Mouse (Mus musculus) cortical plate, adult 2 months (tissue): ENCODE results near the gene Cfl2. TPM values are rescaled to one million over a fixed set of nuclear protein-coding genes. Genes with fewer than 3 reads are reported as not detected.
"Not testable (repeated sequence)": the region's sequence is repeated elsewhere in the genome, so short reads cannot be mapped to it uniquely, and the experiment has no call there.

Experiments used
- H3K27ac ChIP-seq: fragments of 200-500 bp; 2 replicates; pipeline ENCODE4 v1.5.1; 2012; ENCODE audit warnings: low read length, control low read depth, inconsistent platforms; ENCODE audit not compliant: insufficient read depth
- H3K4me1 ChIP-seq: fragments of 200-500 bp; 2 replicates; pipeline ENCODE4 v1.6.1; 2011; ENCODE audit warnings: low read length; ENCODE audit not compliant: control insufficient read depth, insufficient read depth
- H3K4me3 ChIP-seq: fragments of 200-500 bp; 2 replicates; pipeline ENCODE4 v1.5.1; 2011; ENCODE audit warnings: mild to moderate bottlenecking, low read length, control low read depth; ENCODE audit not compliant: insufficient read depth
- CTCF ChIP-seq: fragments of 200-500 bp; IDR thresholded peaks from 2 replicates; pipeline ENCODE4 v1.5.1; 2011; ENCODE audit warnings: mild to moderate bottlenecking, control low read depth, low read length; ENCODE audit not compliant: insufficient read depth; ENCODE audit errors: extremely low read depth
- POLR2A ChIP-seq: fragments of 200-500 bp; IDR thresholded peaks from 2 replicates; pipeline ENCODE4 v1.6.1; 2011; ENCODE audit warnings: mild to moderate bottlenecking, low read length, control low read depth; ENCODE audit not compliant: insufficient read depth; ENCODE audit errors: extremely low read depth
- polyA plus RNA-seq: library from polyadenylated mRNA; depleted of rRNA; stranded (reverse); fragments of >200 nt; gene quantifications from 2 replicates; pipeline ENCODE4 v1.2.3, GENCODE M21; 2012

Gene Cfl2
- polyA plus RNA-seq, 1 experiment: 62.0 TPM

DNA sequence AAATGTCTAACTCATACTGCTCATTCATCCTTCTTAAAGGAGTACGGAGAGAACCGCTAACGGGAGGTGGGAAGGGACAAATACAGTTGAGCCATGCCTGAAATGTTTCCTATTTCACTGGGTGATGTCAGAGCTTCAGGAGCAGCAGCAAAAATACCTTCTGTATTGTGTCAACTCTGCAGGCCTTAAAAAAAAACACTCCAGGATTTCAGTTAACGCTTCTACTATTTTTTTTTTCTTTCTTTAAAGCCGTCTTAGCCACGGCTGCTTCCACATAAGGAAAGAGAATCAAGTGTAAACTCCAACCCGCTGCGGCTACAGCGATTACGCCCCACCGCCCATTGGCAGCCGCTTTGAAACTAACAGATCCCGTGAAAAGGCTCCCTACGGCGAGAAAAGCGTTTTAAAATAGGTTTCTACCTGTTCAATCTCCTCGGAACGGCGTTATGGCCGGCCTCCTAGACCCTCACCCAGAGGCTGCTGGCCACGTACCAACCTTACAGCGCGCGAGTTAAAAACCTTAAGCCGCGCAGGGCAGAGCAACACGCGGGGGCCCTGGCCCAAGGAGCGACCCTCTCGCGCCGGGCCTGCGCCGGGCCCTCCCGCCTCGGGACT, 579 bp downstream of the Cfl2 start:
- H3K4me1 ChIP-seq: peaks cover 2% of the 10 kb centered on the region
- TF ChIP-seq POLR2A (0 out of 2 replicates have a peak, but pooled peaks have one; percentile 24), CTCF (no peak)
- H3K4me3 ChIP-seq: peak overlapping the region; percentile 90
- H3K27ac ChIP-seq: peak overlapping the region; percentile 98

- TF ChIP-seq POLR2A (no peak), CTCF (no peak)
- H3K4me1 ChIP-seq: peaks cover 2% of the 10 kb centered on the region
- no peak overlapping the region for H3K4me3 ChIP-seq
- no peak overlapping the region for H3K27ac ChIP-seq
These were observed 3.1 kb downstream of the Cfl2 start for GRCm38 (mm10) chr12:54859531-54859930.

GRCm38 (mm10) chr12:54850551-54850950, 12.1 kb downstream of the Cfl2 start:
- no peak for TF ChIP-seq POLR2A
- no peak for TF ChIP-seq CTCF
- no peak overlapping the region for H3K4me3 ChIP-seq
- H3K4me1 ChIP-seq: no peaks in the 10 kb centered on the region
- no peak overlapping the region for H3K27ac ChIP-seq

DNA sequence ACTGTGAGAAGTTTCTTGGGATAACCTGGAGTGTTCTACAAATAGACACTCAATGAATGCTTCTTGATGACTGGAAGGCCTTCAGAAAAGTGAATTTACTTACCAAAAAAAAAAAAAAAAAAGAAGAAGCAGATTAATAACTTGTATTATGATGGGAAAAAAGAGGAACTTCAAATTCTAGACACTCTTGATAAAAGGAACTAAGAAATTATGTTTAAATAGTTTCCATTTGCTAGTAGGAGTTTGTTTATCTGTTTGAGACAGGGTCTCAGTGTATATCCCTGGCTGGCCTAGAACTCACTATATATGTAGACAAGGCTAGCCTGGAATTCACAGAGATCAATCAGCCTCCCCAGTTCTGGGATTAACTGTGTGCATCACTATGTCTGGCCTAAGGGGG, 18.3 kb downstream of the Cfl2 start:
- Histone ChIP-seq H3K4me3 (no peak overlapping the region), H3K4me1 (no peaks in the 10 kb centered on the region), H3K27ac (no peak overlapping the region)
- TF ChIP-seq CTCF: no peak
- TF ChIP-seq POLR2A: no peak

GRCm38 (mm10) chr12:54841576-54841975, 21.1 kb downstream of the Cfl2 start:
- Histone ChIP-seq H3K4me1 (no peaks in the 10 kb centered on the region), H3K4me3 (no peak overlapping the region), H3K27ac (no peak overlapping the region)
- TF ChIP-seq CTCF (no peak), POLR2A (no peak)

DNA sequence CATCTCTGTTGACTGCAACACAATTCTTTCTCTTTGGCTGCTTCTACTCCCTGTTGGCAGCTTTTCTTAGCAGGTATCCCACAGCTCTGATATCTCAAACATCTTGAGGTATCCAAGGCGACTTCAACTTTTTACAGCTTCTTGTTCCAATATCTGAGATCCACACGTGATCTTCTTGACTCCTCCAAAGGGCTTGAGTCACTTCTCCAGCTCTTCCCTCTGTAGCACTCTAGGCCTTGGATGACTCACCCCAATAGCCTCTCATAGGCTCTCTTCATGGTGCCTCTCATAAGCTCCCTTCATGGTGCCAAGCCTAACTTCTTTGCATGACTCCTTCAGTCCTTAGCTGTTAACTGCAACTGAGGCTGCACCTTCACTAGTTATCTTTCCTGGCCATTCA, 22.9 kb downstream of the Cfl2 start:
- TF ChIP-seq CTCF: no peak
- TF ChIP-seq POLR2A: no peak
- Histone ChIP-seq H3K4me3 (no peak overlapping the region), H3K4me1 (peaks cover 2% of the 10 kb centered on the region; the same call in 1 of the 2 replicates), H3K27ac (no peak overlapping the region)

DNA sequence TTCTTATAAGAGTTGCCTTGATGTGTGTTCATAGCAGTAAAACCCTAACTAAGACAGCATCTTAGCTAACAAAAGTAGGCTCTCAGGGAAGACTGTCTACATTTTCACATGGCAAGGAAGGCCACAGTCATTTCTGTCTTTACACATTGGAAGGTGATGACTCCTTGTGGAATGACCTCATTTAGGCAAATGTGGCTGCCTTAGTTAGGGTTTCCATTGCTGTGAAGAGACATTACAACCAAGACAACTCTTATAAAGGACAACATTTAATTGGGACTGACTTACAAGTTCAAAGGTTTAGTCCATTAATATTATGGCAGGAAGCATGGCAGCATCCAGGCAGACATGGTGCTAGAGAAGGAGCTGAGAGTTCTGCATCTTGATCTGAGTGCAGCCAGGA, 23.7 kb downstream of the Cfl2 start:
- no peak overlapping the region for H3K27ac ChIP-seq
- H3K4me1 ChIP-seq: peaks cover 2% of the 10 kb centered on the region
- TF ChIP-seq POLR2A (no peak), CTCF (no peak)
- H3K4me3 ChIP-seq: no peak overlapping the region

GRCm38 (mm10) chr12:54835608-54836570, 26.8 kb downstream of the Cfl2 start:
- no peak for TF ChIP-seq POLR2A
- no peak for TF ChIP-seq CTCF
- no peak overlapping the region for H3K27ac ChIP-seq

GRCm38 (mm10) chr12:54834925-54835447, 27.7 kb downstream of the Cfl2 start:
- Histone ChIP-seq H3K27ac (no peak overlapping the region), H3K4me3 (peak overlapping the region; percentile 18; the same call in 1 of the 2 replicates), H3K4me1 (peaks cover 3% of the 10 kb centered on the region)
- TF ChIP-seq POLR2A (no peak), CTCF (no peak)

More at GRCm38 (mm10) chr12:54835608-54836570, 26.8 kb downstream of the Cfl2 start:
- peaks cover 3% of the 10 kb centered on the region for H3K4me1 ChIP-seq
- H3K4me3 ChIP-seq: no peak overlapping the region

- Histone ChIP-seq H3K27ac (no peak overlapping the region), H3K4me3 (no peak overlapping the region), H3K4me1 (peaks cover 3% of the 10 kb centered on the region)
- TF ChIP-seq POLR2A: no peak
- no peak for TF ChIP-seq CTCF
These were observed 28.7 kb downstream of the Cfl2 start for GRCm38 (mm10) chr12:54833856-54834399.

- H3K4me1 ChIP-seq, H3K27ac ChIP-seq, H3K4me3 ChIP-seq: not testable (repeated sequence)
These were observed 30.8 kb downstream of the Cfl2 start for GRCm38 (mm10) chr12:54831927-54832326.
